Mouse (Mus musculus): Measurements from ENCODE around the gene Ltbr.
"Not testable (repeated sequence)": the region's sequence is repeated elsewhere in the genome, so short reads cannot be mapped to it uniquely, and the experiment has no call there.

Ltbr gene

DNA sequence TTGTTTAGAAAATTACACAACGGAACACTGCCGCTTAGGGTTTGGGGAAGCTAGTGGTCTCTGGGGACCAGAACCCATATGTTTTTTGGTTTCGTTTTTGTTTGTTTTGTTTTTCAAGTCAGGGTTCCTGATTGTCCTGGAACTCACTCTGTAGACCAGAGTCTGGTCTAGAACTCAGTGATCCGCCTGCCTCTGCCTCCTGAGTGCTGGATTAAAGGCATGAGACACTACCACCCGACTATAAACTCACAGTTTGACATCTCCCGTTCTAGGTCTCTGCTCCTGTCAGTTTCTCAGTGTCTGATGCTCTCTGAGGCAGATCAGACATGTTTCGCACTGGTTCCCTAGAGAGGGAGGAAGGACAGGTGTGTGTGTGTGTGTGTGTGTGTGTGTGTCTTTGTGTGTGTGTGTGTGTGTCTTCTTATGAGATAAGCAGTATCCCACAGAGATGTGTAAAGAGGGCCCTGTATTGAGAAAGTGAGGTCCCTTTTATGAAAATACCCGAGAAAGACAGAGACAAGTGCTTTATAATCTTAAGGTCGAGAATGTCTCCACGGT is 41.4 kb downstream of the Ltbr start:
- in situ Hi-C loops (cut with MboI), result loop anchor here (5.0 kb wide), 2 partner anchors 55 to 110 kb away; partner anchors contain the start of gene Vamp1

DNA sequence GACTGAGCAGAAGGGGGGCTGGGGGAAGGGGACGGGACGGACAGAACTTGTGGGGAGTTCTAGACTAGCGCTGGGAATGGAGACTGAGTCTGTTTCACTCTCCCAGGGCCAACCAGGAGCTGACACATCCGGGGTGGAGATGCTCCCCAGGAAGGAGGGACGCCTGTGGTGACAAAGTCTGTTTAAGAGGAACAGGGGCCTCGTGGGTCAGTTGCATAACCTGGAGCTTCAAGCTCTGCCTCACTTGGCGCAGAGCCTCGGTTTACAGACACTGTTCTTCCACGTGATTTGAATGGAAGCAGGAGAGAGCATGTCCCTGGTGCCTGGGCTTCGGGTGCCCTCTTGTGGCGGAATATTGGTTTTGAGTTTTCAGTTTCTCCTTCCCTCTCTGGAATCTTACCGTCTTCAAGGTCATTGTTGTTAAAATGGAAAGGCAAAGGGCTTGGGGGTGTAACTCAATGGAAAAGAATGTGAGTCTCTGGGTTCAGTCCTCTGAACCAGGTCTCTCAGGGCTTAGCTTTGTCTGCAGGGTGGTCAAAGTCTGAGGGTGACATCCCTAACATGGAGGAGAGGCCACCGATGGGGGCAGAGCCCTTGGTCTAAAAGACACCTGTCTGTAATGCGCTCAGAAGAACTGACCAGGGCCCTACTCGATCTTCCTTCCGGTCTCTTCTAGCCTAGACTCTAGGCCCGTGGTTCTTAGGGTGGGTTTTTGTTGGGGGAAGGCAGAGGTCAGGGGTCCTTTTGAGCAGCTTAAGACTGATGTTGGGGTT is 42.0 kb downstream of the Ltbr start:
- in situ Hi-C loops (cut with MboI), result loop anchor here (5.0 kb wide), 2 partner anchors 54 to 109 kb away; partner anchors contain the start of gene Vamp1

- in situ Hi-C loops (cut with MboI), result no loop called here
Measured at GRCm38 (mm10) chr6:125268799-125269198, 44.9 kb downstream of the Ltbr start.

DNA sequence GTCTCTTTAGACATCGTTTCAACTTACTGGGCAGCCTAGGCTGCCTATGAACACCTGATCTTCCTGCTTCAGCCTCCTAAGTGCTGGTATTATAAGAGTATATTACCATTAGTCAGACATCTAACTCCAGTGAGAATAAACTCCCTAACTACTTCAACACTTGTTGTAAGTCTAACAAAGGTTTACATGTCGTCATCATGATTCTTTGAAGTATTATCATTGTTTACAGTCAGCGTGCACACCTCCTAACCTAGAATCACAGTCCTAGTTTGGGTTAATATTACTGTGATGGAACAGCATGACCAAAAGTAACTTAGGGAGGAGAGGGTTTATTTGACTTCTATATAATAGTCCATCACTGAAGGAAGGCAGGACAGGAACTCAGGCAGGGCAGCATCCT is 46.2 kb downstream of the Ltbr start:
- in situ Hi-C loops (cut with MboI), result no loop called here

GRCm38 (mm10) chr6:125266600-125266999 is 47.1 kb downstream of the Ltbr start:
- in situ Hi-C loops (cut with MboI), result not testable (repeated sequence)

DNA sequence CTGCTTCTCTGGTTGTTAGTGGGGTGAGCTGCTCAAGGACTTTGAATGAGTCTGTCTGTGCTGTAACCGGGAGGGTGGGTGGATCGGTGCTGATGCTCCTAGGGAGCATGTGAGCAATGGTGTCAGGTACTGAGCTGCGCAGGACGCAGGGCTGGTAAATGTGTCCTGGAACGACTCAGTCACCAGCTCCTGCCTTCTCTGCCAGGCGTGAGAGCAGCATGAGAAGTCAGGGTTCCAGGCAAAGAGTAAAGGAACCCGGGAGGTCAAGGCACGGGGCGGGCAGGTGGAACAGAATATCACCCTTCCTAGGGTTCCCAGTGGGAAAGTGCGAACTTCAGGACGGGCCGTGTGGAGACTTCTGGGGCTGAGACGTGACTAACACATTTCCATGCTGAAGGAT is 47.6 kb downstream of the Ltbr start:
- in situ Hi-C loops (cut with MboI), result no loop called here

- in situ Hi-C loops (cut with MboI), result no loop called here
Measured at GRCm38 (mm10) chr6:125265239-125265638, 48.4 kb downstream of the Ltbr start.

GRCm38 (mm10) chr6:125264219-125264618 is 49.5 kb downstream of the Ltbr start:
- in situ Hi-C loops (cut with MboI), result no loop called here

DNA sequence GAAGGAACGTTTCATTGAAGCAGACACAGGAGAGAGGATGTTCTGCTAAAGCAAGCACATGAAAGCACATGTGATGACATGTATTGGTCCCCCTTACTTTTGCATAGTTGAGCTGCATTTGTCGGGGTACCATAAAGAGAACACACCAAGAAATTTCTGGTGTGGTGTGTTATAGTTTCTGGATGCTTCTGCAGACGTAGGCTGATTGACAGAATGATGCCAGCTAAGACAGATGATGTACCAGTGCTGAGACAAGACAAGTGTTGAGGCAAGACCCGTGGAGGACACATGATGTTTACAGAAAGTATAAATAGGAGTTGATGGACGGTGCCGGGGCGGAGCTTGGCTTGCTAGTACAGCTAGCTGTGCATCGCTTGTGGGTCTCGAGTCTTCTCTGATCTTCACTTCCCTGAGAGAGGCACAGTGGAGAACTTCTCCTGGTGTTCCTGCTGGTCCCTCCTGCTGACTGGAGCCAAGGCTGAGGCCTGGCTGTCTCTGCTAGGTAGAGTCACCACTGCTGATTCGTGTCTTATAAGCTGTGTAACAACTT is 53.6 kb downstream of the Ltbr start:
- in situ Hi-C loops (cut with MboI), result no loop called here
